Mouse (Mus musculus): Measurements from ENCODE around the gene Lrrc23.

DNA sequence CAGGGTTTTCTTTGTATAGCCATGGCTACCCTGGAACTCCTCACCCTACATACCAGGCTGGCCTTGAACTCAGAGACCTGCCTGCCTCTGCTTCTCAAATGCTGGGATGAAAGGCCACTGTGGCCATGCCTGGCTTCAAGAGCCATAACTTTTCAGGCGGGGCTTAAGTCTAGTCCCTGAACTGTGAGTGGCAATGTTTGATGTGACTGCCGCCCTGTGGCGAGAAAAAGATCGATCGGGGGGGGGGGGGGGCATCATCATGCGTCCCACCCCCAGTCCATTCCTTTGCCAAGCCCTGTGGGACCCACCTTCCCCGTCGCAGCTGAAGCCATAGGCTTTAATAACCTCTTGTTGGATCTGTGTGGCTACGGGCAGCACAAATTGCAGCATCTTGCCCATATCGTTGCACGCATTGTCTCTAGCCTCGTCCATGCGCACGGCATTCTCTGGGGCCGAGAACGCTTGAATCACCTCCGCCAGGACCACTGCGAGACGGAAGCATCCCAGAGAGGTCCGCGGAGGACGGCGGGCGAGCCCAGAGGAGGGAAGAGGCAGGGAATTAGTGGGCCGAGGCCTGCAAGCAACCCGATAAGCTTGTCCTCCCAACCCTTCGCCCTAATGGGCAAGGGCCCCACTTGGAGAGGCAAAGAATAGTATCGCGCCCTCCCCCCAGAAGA lies 39.2 kb downstream of the Lrrc23 start:
- TF ChIP-seq CTCF (IDR thresholded peaks at IDR 0.05; ENCODE audit: low read depth) (peak; percentile 73), EP300 (IDR thresholded peaks at IDR 0.05; ENCODE audit: low read depth) (no peak)

Measured in liver, embryonic 14.5 days (tissue).